Mouse (Mus musculus) cerebellum, adult 2 months (tissue): ENCODE data around the gene E2f6.

Experiments
- CTCF ChIP-seq: fragments of 200-500 bp; IDR thresholded peaks from 2 replicates; pipeline ENCODE4 v1.5.1; 2011; ENCODE audit warnings: low read depth, mild to moderate bottlenecking, control low read depth, low read length, moderate library complexity, borderline replicate concordance; ENCODE audit not compliant: insufficient read depth
- POLR2A ChIP-seq: fragments of 200-500 bp; IDR thresholded peaks from 2 replicates; pipeline ENCODE4 v1.6.1; 2011; ENCODE audit warnings: low read length, control low read depth, borderline replicate concordance; ENCODE audit not compliant: insufficient read depth

- TF ChIP-seq CTCF (no peak), POLR2A (no peak)
Measured at GRCm38 (mm10) chr12:16877141-16877540, 66.4 kb downstream of the E2f6 start.
